Mouse (Mus musculus): ENCODE measurements around the gene Mmp17.

DNA sequence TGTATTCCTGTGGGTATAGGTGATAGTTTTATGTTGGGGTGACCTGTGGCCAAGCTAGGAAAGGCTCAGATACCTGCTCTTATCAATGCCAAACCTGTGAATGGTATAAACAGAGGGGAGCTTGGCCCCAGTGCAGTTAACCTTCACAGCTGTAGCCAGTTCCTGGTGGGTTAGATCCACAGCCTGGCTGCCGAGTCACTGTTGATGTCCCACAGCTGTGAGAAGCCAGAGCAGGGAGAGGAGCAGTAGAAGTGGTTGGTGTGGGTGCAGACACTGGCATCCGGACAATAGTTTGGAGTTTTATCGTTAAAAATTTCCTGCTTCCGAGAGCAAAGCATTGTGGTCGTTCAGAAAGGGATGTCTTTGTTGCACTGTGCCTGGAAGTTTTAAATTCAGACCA is 25.4 kb upstream of the Mmp17 start:
- TF ChIP-seq CTCF (conservative IDR thresholded peaks at IDR 0.05; ENCODE audit: low read length) = no peak
- TF ChIP-seq POU5F1 (IDR thresholded peaks at IDR 0.05; ENCODE audit: borderline replicate concordance, low read length) = no peak
- TF ChIP-seq NANOG (IDR thresholded peaks at IDR 0.05; ENCODE audit: borderline replicate concordance, low read length) = no peak

Data from E14TG2a.4 (cell line).